ENCODE assay signal across 16 mouse cellular contexts in genomic region chr6:83545778-83546177, GRCm38 (mm10). TPM values are rescaled to one million over a fixed set of nuclear protein-coding genes. Genes with fewer than 3 reads are reported as not detected.
"Had no signal": no experiment of that assay in that cellular context is flagged by ENCODE, and none has a peak within 500 bp of the region (broad histone marks: within the 10 kb centered on the region; RNA-seq: fewer than 3 reads in every experiment).

No protein-coding gene starts in this region.

- H3K27ac ChIP-seq: intestine, embryonic 15.5 days; kidney, embryonic 15.5 days; limb, embryonic 15.5 days; liver, embryonic 12.5 days; lung, embryonic 15.5 days; macrophage; midbrain, embryonic 15.5 days; neural tube, embryonic 12.5 days had no signal

- H3K4me1 ChIP-seq: kidney, embryonic 15.5 days; liver, embryonic 12.5 days; midbrain, embryonic 15.5 days; neural tube, embryonic 12.5 days had no signal

- H3K27me3 ChIP-seq: intestine, embryonic 15.5 days; kidney, embryonic 15.5 days; limb, embryonic 15.5 days; liver, embryonic 12.5 days; lung, embryonic 15.5 days; megakaryocyte, embryonic 14.5 days; midbrain, embryonic 15.5 days; neural tube, embryonic 12.5 days had no signal

- H3K4me3 ChIP-seq: intestine, embryonic 15.5 days; kidney, embryonic 15.5 days; limb, embryonic 15.5 days; liver, embryonic 12.5 days; lung, embryonic 15.5 days; megakaryocyte, embryonic 14.5 days; midbrain, embryonic 15.5 days; neural tube, embryonic 12.5 days had no signal

- DNase-seq: kidney, adult 18-20 months; kidney, postnatal 14 days; lung, postnatal 14 days; thymus, postnatal 36 days had no signal

- H3K4me2 ChIP-seq: intestine, embryonic 15.5 days; kidney, embryonic 15.5 days; limb, embryonic 15.5 days; liver, embryonic 12.5 days; lung, embryonic 15.5 days; midbrain, embryonic 11.5 days; midbrain, embryonic 15.5 days; neural tube, embryonic 12.5 days had no signal

- H3K9ac ChIP-seq: intestine, embryonic 15.5 days; kidney, embryonic 15.5 days; limb, embryonic 15.5 days; liver, embryonic 12.5 days; lung, embryonic 15.5 days; midbrain, embryonic 15.5 days; neural tube, embryonic 12.5 days had no signal

- ATAC-seq: intestine, embryonic 15.5 days; liver, embryonic 12.5 days; midbrain, embryonic 15.5 days had no signal

- H3K9me3 ChIP-seq: intestine, embryonic 15.5 days; kidney, embryonic 15.5 days; limb, embryonic 15.5 days; liver, embryonic 12.5 days; lung, embryonic 15.5 days; midbrain, embryonic 15.5 days; neural tube, embryonic 12.5 days had no signal

RNA-seq across cellular contexts. Expression of gene Actg2, which starts 9.7 kb away (rescaled TPM):
- total RNA-seq: monocyte, adult 5-6 weeks; neutrophil, adult 5-6 weeks had no signal
- polyA plus RNA-seq: macrophage had no signal
